Mouse (Mus musculus) brain, embryonic 14.5 days (tissue): ENCODE results near the gene Stra6.

Experiments
- CTCF ChIP-seq: fragments of 200-500 bp; IDR thresholded peaks from 2 replicates; pipeline ENCODE4 v1.5.1; 2012; ENCODE audit warnings: inconsistent platforms, mild to moderate bottlenecking, moderate library complexity, borderline replicate concordance; ENCODE audit not compliant: insufficient read depth, insufficient read length; ENCODE audit errors: extremely low read depth
- POLR2A ChIP-seq: fragments of 200-500 bp; IDR thresholded peaks from 2 replicates; pipeline ENCODE4 v1.6.1; 2012; ENCODE audit warnings: mild to moderate bottlenecking, inconsistent platforms, borderline replicate concordance; ENCODE audit not compliant: poor library complexity, insufficient read depth, insufficient read length, severe bottlenecking; ENCODE audit errors: extremely low read depth

DNA sequence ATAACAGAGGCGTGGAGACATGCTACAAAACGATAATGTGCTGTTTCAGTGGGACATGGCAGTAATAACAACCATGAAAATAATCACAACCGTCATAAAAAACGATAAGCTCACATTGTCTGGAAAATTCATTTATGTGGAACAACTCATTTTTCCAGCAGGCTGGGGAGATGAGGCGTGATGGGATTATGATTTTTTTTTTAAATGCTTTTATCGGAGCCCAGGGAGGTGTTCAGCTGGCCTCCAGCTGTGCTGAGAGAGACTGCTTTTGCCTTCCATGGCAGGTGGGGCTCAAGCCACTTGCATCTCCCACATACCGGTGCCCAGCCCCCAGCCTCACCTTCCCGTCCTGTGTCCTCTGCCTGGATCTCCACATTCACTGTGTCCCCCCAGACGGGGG, 22.6 kb downstream of the Stra6 start:
- TF ChIP-seq CTCF (no peak), POLR2A (no peak)
